Comparison of ENCODE assay signal across 16 mouse cellular contexts in the genomic region with DNA sequence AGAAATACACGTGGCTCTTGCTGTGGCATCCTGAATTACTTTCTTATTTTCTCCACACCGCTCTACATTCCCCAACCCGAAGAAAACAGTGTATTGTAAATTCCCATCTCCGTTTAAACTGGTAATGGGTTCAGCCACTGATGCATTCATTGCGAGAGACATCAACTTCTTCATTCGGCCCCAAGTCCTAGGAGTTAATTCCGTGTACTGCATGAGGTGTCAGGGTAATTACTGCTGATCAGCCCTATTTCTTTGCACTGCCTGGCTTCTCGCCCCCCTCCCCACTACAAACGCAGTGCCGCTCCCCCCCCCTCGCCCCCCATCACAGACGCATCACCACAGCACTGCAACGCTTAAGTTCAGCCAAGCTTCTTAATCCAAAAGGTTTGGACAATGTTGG.
A peak's percentile ranks its signal among the peaks of the same experiment; 100 is the strongest.
DNase-seq lines count a peak whose midpoint lies in the region; ATAC-seq lines count a peak whose summit lies in the region.
"Had no signal": no experiment of that assay in that cellular context is flagged by ENCODE, and none has a peak within 500 bp of the region (broad histone marks: within the 10 kb centered on the region; RNA-seq: fewer than 3 reads in every experiment).

No protein-coding gene starts in this region.

- no peak overlapping the region for H3K4me3 ChIP-seq in heart, embryonic 10.5 days
- no peak overlapping the region for H3K4me3 ChIP-seq in midbrain, embryonic 10.5 days
- no peak overlapping the region for H3K4me3 ChIP-seq in midbrain, embryonic 15.5 days
- H3K4me3 ChIP-seq in hindbrain, embryonic 13.5 days, result no peak overlapping the region
- H3K4me3 ChIP-seq in neural tube, embryonic 13.5 days, result no peak overlapping the region
- H3K4me3 ChIP-seq: megakaryocyte, embryonic 14.5 days had no signal

- 77% methylated on average over 13 of the region's 13 CpGs for WGBS in heart, embryonic 10.5 days
- WGBS in midbrain, embryonic 10.5 days, result 68% methylated on average over 13 of the region's 13 CpGs
- WGBS in midbrain, embryonic 15.5 days, result 51% methylated on average over 13 of the region's 13 CpGs
- 41% methylated on average over 13 of the region's 13 CpGs for WGBS in hindbrain, embryonic 13.5 days
- WGBS in neural tube, embryonic 13.5 days, result 36% methylated on average over 13 of the region's 13 CpGs

- H3K4me1 ChIP-seq in heart, embryonic 10.5 days, result no peaks in the 10 kb centered on the region
- H3K4me1 ChIP-seq in midbrain, embryonic 10.5 days, result peaks cover 12% of the 10 kb centered on the region
- peaks cover 14% of the 10 kb centered on the region for H3K4me1 ChIP-seq in midbrain, embryonic 15.5 days
- peaks cover 31% of the 10 kb centered on the region for H3K4me1 ChIP-seq in hindbrain, embryonic 13.5 days (replicated peaks)
- H3K4me1 ChIP-seq in neural tube, embryonic 13.5 days (replicated peaks), result peaks cover 37% of the 10 kb centered on the region
- H3K4me1 ChIP-seq: megakaryocyte, embryonic 14.5 days had no signal

- H3K9me3 ChIP-seq in heart, embryonic 10.5 days, result no peaks in the 10 kb centered on the region
- no peaks in the 10 kb centered on the region for H3K9me3 ChIP-seq in midbrain, embryonic 10.5 days (replicated peaks)
- no peaks in the 10 kb centered on the region for H3K9me3 ChIP-seq in midbrain, embryonic 15.5 days
- H3K9me3 ChIP-seq in hindbrain, embryonic 13.5 days, result no peaks in the 10 kb centered on the region
- no peaks in the 10 kb centered on the region for H3K9me3 ChIP-seq in neural tube, embryonic 13.5 days

- no peaks in the 10 kb centered on the region for H3K36me3 ChIP-seq in heart, embryonic 10.5 days
- no peaks in the 10 kb centered on the region for H3K36me3 ChIP-seq in midbrain, embryonic 10.5 days
- H3K36me3 ChIP-seq in midbrain, embryonic 15.5 days (replicated peaks), result no peaks in the 10 kb centered on the region
- H3K36me3 ChIP-seq in hindbrain, embryonic 13.5 days, result no peaks in the 10 kb centered on the region
- H3K36me3 ChIP-seq in neural tube, embryonic 13.5 days, result no peaks in the 10 kb centered on the region

- DNase-seq in heart, adult 11 months, result peak; percentile 52
- DNase-seq in heart, embryonic 10.5 days (ENCODE audit: low spot score), result no peak
- no peak for DNase-seq in midbrain, embryonic 10.5 days (ENCODE audit: low spot score)
- DNase-seq in embryo, embryonic 10 days (ENCODE audit: low spot score), result no peak
- DNase-seq in c-Kit-positive CD71-positive TER-119-positive erythroid progenitor cells, embryonic 14.5 days (ENCODE audit: low spot score), result no peak
- DNase-seq: B cell, adult 2 months; cerebellum, adult 11 months; gastrocnemius, postnatal 14 days; kidney, postnatal 36 days had no signal

- ATAC-seq in midbrain, embryonic 15.5 days (replicated peaks), result no peak
- ATAC-seq in hindbrain, embryonic 13.5 days (ENCODE audit: low FRiP score), result 0 out of 2 replicates have a peak, but pooled peaks have one; percentile 32
- ATAC-seq in neural tube, embryonic 13.5 days (ENCODE audit: low read depth), result peak; percentile 45; the same call in 1 of the 2 replicates
- ATAC-seq: intestine, postnatal 0 days; Patski had no signal

- no peak overlapping the region for H3K9ac ChIP-seq in midbrain, embryonic 15.5 days
- no peak overlapping the region for H3K9ac ChIP-seq in hindbrain, embryonic 13.5 days
- no peak overlapping the region for H3K9ac ChIP-seq in neural tube, embryonic 13.5 days

- no peaks in the 10 kb centered on the region for H3K27me3 ChIP-seq in heart, embryonic 10.5 days (ENCODE audit: insufficient read depth, poor library complexity, severe bottlenecking)
- no peaks in the 10 kb centered on the region for H3K27me3 ChIP-seq in midbrain, embryonic 10.5 days (ENCODE audit: low read depth, poor library complexity, severe bottlenecking)
- H3K27me3 ChIP-seq in midbrain, embryonic 15.5 days (replicated peaks), result no peaks in the 10 kb centered on the region
- H3K27me3 ChIP-seq in hindbrain, embryonic 13.5 days, result no peaks in the 10 kb centered on the region
- H3K27me3 ChIP-seq in neural tube, embryonic 13.5 days, result no peaks in the 10 kb centered on the region
- H3K27me3 ChIP-seq: megakaryocyte, embryonic 14.5 days had no signal

- H3K4me2 ChIP-seq in midbrain, embryonic 15.5 days, result no peak overlapping the region
- H3K4me2 ChIP-seq in hindbrain, embryonic 13.5 days, result peak overlapping the region; percentile 35
- H3K4me2 ChIP-seq in neural tube, embryonic 13.5 days, result peak overlapping the region; percentile 35
- H3K4me2 ChIP-seq: heart, embryonic 11.5 days had no signal

- no peak overlapping the region for H3K27ac ChIP-seq in heart, embryonic 10.5 days
- H3K27ac ChIP-seq in midbrain, embryonic 10.5 days (replicated peaks), result 0 out of 2 replicates have a peak overlapping the region, but pooled peaks have one; percentile 34
- H3K27ac ChIP-seq in midbrain, embryonic 15.5 days, result no peak overlapping the region
- peak overlapping the region; percentile 76 for H3K27ac ChIP-seq in hindbrain, embryonic 13.5 days
- peak overlapping the region; percentile 25 for H3K27ac ChIP-seq in neural tube, embryonic 13.5 days (replicated peaks)

Comparison
In these comparisons a context has a peak if more than half of its experiments do, and no peak if none do; other contexts are left out.
1. H3K27ac ChIP-seq: peak in midbrain, embryonic 10.5 days (single experiment), hindbrain, embryonic 13.5 days (single experiment) and neural tube, embryonic 13.5 days (single experiment); none in heart, embryonic 10.5 days (single experiment) and midbrain, embryonic 15.5 days (single experiment).